Mouse (Mus musculus): ENCODE measurements around the gene Ap1ar. TPM values are rescaled to one million over a fixed set of nuclear protein-coding genes. Genes with fewer than 3 reads are reported as not detected.

The Ap1ar gene
- polyA plus RNA-seq, 1 experiment from 2014 or later = 32.4 TPM

DNA sequence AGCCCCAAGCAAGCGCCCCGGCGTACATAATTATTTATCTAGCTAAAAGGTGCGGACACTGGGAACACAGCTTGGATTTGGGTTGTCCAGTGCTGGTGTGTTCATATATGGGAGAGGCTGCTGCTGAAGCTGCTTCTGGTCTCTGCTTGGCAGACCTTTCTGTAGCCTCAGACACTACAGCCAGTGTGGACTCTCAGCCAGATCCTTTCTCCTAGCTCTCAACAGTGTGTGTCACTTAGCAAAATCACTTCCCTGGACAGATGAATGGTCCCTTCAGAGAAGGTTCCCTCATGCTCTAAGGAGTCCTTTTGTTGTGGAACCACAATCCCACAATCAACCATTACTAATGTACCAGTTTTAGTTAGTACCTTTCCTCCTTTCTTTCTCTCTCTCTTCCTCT is 78.5 kb downstream of the Ap1ar start:
- no peak for DNase-seq (ENCODE audit: low spot score)

DNA sequence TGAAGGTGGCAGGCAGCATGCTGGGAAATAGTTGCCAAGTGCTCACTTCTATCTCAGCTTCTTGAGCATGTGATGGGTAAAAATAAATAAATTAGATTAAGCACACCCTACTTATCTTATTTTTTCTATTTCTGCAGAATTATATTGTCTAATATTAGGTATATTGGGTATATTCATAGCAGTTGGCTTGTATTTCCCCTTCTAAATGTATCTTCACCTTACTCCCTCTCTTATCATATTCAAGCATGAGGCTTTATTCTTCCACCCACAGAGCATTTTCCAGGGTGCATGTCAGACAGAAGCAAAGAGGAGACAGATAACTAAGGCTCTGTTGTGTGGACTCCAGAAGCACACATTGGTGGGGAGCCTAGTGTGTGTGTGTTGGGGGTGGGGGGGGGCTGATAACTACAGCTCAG is 79.4 kb downstream of the Ap1ar start:
- DNase-seq (ENCODE audit: low spot score) = no peak

Other genes starting within 250 kb of the Ap1ar start
- gene Neurog2, start 204.4 kb downstream of the Ap1ar start, polyA plus RNA-seq (2015; fragmentation: Nextera tagmentation; extraction: Ambion mirVana) = not detected in 2 replicates
- 0.58 and 0.83 TPM in 2 replicates for gene Alpk1, start 57.0 kb downstream of the Ap1ar start, polyA plus RNA-seq (2015; fragmentation: Nextera tagmentation; extraction: Ambion mirVana)
- gene Tifa, start 47.7 kb downstream of the Ap1ar start, polyA plus RNA-seq (2015; fragmentation: Nextera tagmentation; extraction: Ambion mirVana) = 10.9 and 11.6 TPM in 2 replicates
- gene Fam241a, start 58.8 kb upstream of the Ap1ar start, polyA plus RNA-seq (2015; fragmentation: Nextera tagmentation; extraction: Ambion mirVana) = 18.6 and 21.8 TPM in 2 replicates

Data from thymus, postnatal 0 days (tissue).